Comparison of ENCODE assay signal across 17 mouse cellular contexts in the genomic region with DNA sequence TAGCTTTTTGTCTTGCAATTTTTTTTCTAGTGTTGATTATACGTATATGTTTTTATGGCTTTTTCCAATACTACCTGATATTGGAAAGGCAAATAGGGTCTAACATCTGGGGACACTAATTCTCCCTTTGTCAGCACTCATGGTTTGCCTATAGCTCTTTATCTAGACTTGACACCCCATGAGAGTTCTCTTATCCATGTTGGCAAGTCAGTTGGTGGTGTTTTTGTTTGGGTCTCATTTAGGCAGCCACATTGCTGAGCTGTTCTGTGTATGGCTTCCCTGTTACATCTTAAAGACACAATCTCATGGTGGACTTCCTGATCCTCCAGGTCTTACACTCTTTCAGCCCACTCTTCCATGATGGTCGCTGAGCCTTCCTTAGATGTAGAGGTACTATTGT. TPM values are rescaled to one million over a fixed set of nuclear protein-coding genes. Genes with fewer than 3 reads are reported as not detected.
DNase-seq lines count a peak whose midpoint lies in the region; ATAC-seq and TF ChIP-seq lines count a peak whose summit lies in the region.
"Had no signal": no experiment of that assay in that cellular context is flagged by ENCODE, and none has a peak within 500 bp of the region (broad histone marks: within the 10 kb centered on the region; RNA-seq: fewer than 3 reads in every experiment).

No protein-coding gene starts in this region.

- no peak overlapping the region for H3K4me2 ChIP-seq in liver, embryonic 11.5 days
- no peak overlapping the region for H3K4me2 ChIP-seq in liver, postnatal 0 days (ENCODE audit: low read depth, low read length)
- H3K4me2 ChIP-seq in limb, embryonic 11.5 days (ENCODE audit: low read depth, severe bottlenecking) = no peak overlapping the region
- no peak overlapping the region for H3K4me2 ChIP-seq in liver, embryonic 13.5 days
- H3K4me2 ChIP-seq: forebrain, embryonic 13.5 days; heart, embryonic 13.5 days; hindbrain, embryonic 12.5 days had no signal

- no peak for DNase-seq in liver, embryonic 11.5 days (ENCODE audit: low spot score)
- DNase-seq in liver, postnatal 0 days = no peak
- no peak for DNase-seq in limb, embryonic 11.5 days (ENCODE audit: low spot score)
- no peak for DNase-seq in liver, embryonic 13.5 days
- no peak for DNase-seq in layer of hippocampus, postnatal 36 days
- no peak for DNase-seq in urinary bladder, postnatal 36 days (ENCODE audit: low spot score in 2 of 2)
- DNase-seq: adrenal gland, adult 2 months; adrenal gland, postnatal 25 days; cerebellum, adult 18-20 months; cerebellum, postnatal 10 days; gastrocnemius, postnatal 14 days; heart, postnatal 36 days had no signal

- TF ChIP-seq CTCF in liver, postnatal 0 days (IDR thresholded peaks at IDR 0.05; ENCODE audit: low read depth) = no peak

- no peaks in the 10 kb centered on the region for H3K4me1 ChIP-seq in liver, embryonic 11.5 days (replicated peaks; ENCODE audit: control insufficient read depth, insufficient read depth, low read length)
- H3K4me1 ChIP-seq in liver, postnatal 0 days (ENCODE audit: insufficient read depth) = peaks cover 8% of the 10 kb centered on the region
- peaks cover 12% of the 10 kb centered on the region for H3K4me1 ChIP-seq in limb, embryonic 11.5 days (ENCODE audit: control insufficient read depth, insufficient read depth, low read length)
- peaks cover 11% of the 10 kb centered on the region; the same call in 1 of the 2 replicates for H3K4me1 ChIP-seq in liver, embryonic 13.5 days (replicated peaks)

- TF ChIP-seq EP300 in liver, postnatal 0 days (IDR thresholded peaks at IDR 0.05; ENCODE audit: low read depth) = no peak

- H3K4me3 ChIP-seq in liver, embryonic 11.5 days (ENCODE audit: low read depth, low read length) = no peak overlapping the region
- H3K4me3 ChIP-seq in liver, postnatal 0 days (ENCODE audit: low read depth, low read length) = no peak overlapping the region
- H3K4me3 ChIP-seq in limb, embryonic 11.5 days (ENCODE audit: low read depth, low read length) = no peak overlapping the region
- no peak overlapping the region for H3K4me3 ChIP-seq in liver, embryonic 13.5 days (replicated peaks)
- H3K4me3 ChIP-seq: embryonic facial prominence, embryonic 10.5 days; forebrain, embryonic 13.5 days; heart, embryonic 13.5 days; hindbrain, embryonic 12.5 days had no signal

- H3K27ac ChIP-seq in liver, embryonic 11.5 days (ENCODE audit: low read depth, low read length) = no peak overlapping the region
- H3K27ac ChIP-seq in liver, postnatal 0 days (ENCODE audit: low read depth) = no peak overlapping the region
- 0 out of 2 replicates have a peak overlapping the region, but pooled peaks have one; percentile 36 for H3K27ac ChIP-seq in limb, embryonic 11.5 days (replicated peaks; ENCODE audit: low read depth, low read length)
- H3K27ac ChIP-seq in liver, embryonic 13.5 days = no peak overlapping the region
- H3K27ac ChIP-seq: forebrain, embryonic 13.5 days; heart, embryonic 13.5 days; hindbrain, embryonic 12.5 days had no signal

- H3K9ac ChIP-seq in liver, embryonic 11.5 days (ENCODE audit: low read depth, low read length) = no peak overlapping the region
- no peak overlapping the region for H3K9ac ChIP-seq in liver, postnatal 0 days (replicated peaks)
- H3K9ac ChIP-seq in limb, embryonic 11.5 days (ENCODE audit: low read length) = no peak overlapping the region
- H3K9ac ChIP-seq in liver, embryonic 13.5 days = no peak overlapping the region
- H3K9ac ChIP-seq: forebrain, embryonic 13.5 days; forebrain, postnatal 0 days; heart, embryonic 13.5 days; hindbrain, embryonic 12.5 days had no signal

- H3K9me3 ChIP-seq in liver, embryonic 11.5 days (ENCODE audit: control insufficient read depth, low read length) = no peaks in the 10 kb centered on the region
- no peaks in the 10 kb centered on the region for H3K9me3 ChIP-seq in liver, postnatal 0 days (ENCODE audit: low read length)
- H3K9me3 ChIP-seq in limb, embryonic 11.5 days (ENCODE audit: control insufficient read depth, low read length) = no peaks in the 10 kb centered on the region
- H3K9me3 ChIP-seq in liver, embryonic 13.5 days (replicated peaks) = no peaks in the 10 kb centered on the region
- H3K9me3 ChIP-seq: embryonic facial prominence, embryonic 10.5 days; forebrain, embryonic 13.5 days; heart, embryonic 13.5 days; hindbrain, embryonic 12.5 days had no signal

- no peaks in the 10 kb centered on the region for H3K27me3 ChIP-seq in liver, embryonic 11.5 days (replicated peaks; ENCODE audit: control insufficient read depth, insufficient read depth, low read length)
- no peaks in the 10 kb centered on the region for H3K27me3 ChIP-seq in liver, postnatal 0 days (ENCODE audit: insufficient read depth, low read length)
- no peaks in the 10 kb centered on the region for H3K27me3 ChIP-seq in limb, embryonic 11.5 days (ENCODE audit: control insufficient read depth, insufficient read depth, low read length)
- no peaks in the 10 kb centered on the region for H3K27me3 ChIP-seq in liver, embryonic 13.5 days
- H3K27me3 ChIP-seq: forebrain, embryonic 13.5 days; heart, embryonic 13.5 days; hindbrain, embryonic 12.5 days had no signal

- no peaks in the 10 kb centered on the region for H3K36me3 ChIP-seq in liver, embryonic 11.5 days (ENCODE audit: control insufficient read depth, insufficient read depth, low read length)
- no peaks in the 10 kb centered on the region for H3K36me3 ChIP-seq in liver, postnatal 0 days (replicated peaks; ENCODE audit: insufficient read depth, low read length)
- H3K36me3 ChIP-seq in limb, embryonic 11.5 days (ENCODE audit: control insufficient read depth, insufficient read depth, low read length) = no peaks in the 10 kb centered on the region
- H3K36me3 ChIP-seq in liver, embryonic 13.5 days = no peaks in the 10 kb centered on the region
- H3K36me3 ChIP-seq: heart, embryonic 13.5 days; hindbrain, embryonic 12.5 days had no signal

- ATAC-seq in liver, embryonic 11.5 days (replicated peaks; ENCODE audit: low FRiP score) = peak; percentile 61; the same call in 1 of the 2 replicates
- ATAC-seq in liver, postnatal 0 days = no peak
- no peak for ATAC-seq in limb, embryonic 11.5 days (ENCODE audit: insufficient number of reproducible peaks, low FRiP score, low TSS enrichment, low read depth)
- peak; percentile 62; the same call in 1 of the 2 replicates for ATAC-seq in liver, embryonic 13.5 days (ENCODE audit: low read depth)
- ATAC-seq: forebrain, postnatal 0 days had no signal

- 86% methylated on average over 2 of the region's 2 CpGs for WGBS in liver, embryonic 11.5 days
- WGBS in liver, postnatal 0 days (ENCODE audit: insufficient replicate concordance) = 82% methylated on average over 2 of the region's 2 CpGs
- 77% methylated on average over 2 of the region's 2 CpGs for WGBS in limb, embryonic 11.5 days
- 63% methylated on average over 2 of the region's 2 CpGs for WGBS in liver, embryonic 13.5 days (ENCODE audit: insufficient replicate concordance)

RNA-seq across cellular contexts. Expression of a gene that starts 42.1 kb away (rescaled TPM):
- 6.9 TPM in 2 replicates for polyA plus RNA-seq in liver, embryonic 11.5 days (2014; fragmentation: Nextera tagmentation; extraction: Ambion mirVana)
- 8.2 and 8.9 TPM in 2 replicates for polyA plus RNA-seq in liver, postnatal 0 days (2015; fragmentation: Nextera tagmentation; extraction: Ambion mirVana)
- polyA plus RNA-seq in limb, embryonic 11.5 days (2014; fragmentation: Nextera tagmentation; extraction: Ambion mirVana) = 74.8 and 75.0 TPM in 2 replicates
- polyA plus RNA-seq in liver, embryonic 13.5 days (2015; fragmentation: Nextera tagmentation; extraction: Ambion mirVana) = 2.2 and 3.2 TPM in 2 replicates
- total RNA-seq in layer of hippocampus, postnatal 36 days (2021) = 1 to 10 TPM; 1.7 to 2.1 TPM

Comparison
In these comparisons a context has a peak if more than half of its experiments do, and no peak if none do; other contexts are left out.
1. ATAC-seq: peak in liver, embryonic 11.5 days (single experiment) and liver, embryonic 13.5 days (single experiment); none in liver, postnatal 0 days (single experiment) and limb, embryonic 11.5 days (single experiment).